Mouse (Mus musculus): ENCODE results near the gene Csgalnact2.
A peak's percentile ranks its signal among the peaks of the same experiment; 100 is the strongest.

The Csgalnact2 gene

DNA sequence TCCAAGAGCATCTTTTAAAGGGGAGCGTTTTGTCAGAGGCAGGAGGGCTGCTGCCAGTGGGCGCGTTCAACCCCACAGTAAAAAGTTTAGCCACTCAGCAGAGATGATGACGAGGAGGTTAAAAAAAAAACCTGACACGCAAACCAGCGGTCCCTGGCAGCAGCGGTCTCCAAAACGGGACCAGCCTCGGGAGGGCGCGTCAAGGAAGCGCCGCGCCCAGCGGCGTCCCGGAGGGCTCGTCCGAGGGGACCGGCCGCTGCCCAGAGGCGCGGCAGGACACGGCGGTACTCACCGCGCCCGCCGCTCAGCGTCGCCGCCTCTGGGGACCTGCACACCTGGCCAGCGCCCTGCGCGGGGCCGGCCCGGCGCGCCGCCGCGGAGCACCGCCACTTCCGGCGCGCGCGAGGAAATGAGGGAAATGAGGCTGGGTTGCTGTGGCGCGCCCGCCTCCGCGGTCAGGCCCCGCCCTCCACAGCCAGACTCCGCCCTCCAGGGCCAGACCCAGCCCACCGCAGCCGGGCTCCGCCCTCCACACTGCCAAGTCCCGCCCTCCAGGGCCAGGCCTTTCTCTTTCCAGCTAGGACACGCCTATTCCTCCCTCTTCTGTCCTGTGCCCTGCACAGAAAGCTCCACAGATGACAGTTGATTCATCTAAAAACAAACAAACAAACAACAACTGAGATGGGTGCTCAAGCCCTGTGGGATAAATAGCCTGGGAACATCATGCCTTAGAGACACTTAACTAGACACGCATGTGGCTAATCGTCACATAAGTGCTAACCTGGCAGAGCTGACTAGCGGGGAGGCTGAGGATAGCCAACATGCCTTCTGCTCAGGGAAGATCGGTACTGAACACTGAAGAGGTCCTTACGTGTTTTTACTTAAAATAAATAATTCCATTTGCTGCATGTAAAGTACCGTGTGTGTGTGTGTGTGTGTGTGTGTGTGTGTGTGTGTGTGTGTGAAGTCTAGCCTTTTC, at the start of gene Csgalnact2:
Csgalnact2 (minus strand) TSS at position 410 of the 979 bp plus-strand sequence.
- peak; percentile 92 to 94 for DNase-seq (ENCODE audit: low spot score in 2 of 2)

DNA sequence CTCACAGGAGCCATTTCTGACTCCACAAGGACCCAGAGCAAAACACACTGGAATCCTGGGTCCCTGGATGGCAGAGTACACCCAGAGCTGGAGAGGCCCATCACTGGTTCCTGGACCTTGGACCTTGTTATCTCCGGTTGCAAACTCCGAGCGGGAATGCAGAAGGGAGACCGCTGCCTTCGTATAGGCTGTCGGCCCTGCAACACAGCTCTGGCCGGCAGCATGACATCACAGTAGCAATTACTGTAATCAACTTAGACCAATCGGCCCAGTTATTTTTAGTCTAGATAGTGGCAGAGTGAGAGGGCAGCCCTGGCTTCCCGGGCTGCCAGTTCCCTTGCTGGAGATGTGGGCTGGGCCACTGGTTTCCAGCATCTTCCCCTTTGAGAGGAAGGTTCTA, 49.7 kb upstream of the Csgalnact2 start:
- no peak for DNase-seq (ENCODE audit: low spot score in 2 of 2)

DNA sequence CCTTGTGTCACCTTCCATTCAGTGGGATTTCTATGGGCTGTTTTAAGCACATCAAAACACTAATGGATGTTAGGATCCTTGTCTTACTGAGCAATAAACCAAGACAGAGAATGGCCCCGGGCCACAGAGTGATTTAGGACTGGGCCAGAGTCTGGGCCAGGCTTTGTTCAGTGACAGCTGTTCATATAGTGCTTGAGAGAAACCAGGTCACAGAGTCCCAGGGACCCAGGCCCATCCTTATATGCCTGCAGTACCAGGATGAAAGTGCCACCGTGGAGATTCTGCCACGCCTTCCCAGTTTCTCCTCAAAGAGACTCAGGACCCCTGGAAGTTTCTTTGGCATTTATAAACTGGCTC, 48.3 kb upstream of the Csgalnact2 start:
- no peak for DNase-seq (ENCODE audit: low spot score in 2 of 2)

DNA sequence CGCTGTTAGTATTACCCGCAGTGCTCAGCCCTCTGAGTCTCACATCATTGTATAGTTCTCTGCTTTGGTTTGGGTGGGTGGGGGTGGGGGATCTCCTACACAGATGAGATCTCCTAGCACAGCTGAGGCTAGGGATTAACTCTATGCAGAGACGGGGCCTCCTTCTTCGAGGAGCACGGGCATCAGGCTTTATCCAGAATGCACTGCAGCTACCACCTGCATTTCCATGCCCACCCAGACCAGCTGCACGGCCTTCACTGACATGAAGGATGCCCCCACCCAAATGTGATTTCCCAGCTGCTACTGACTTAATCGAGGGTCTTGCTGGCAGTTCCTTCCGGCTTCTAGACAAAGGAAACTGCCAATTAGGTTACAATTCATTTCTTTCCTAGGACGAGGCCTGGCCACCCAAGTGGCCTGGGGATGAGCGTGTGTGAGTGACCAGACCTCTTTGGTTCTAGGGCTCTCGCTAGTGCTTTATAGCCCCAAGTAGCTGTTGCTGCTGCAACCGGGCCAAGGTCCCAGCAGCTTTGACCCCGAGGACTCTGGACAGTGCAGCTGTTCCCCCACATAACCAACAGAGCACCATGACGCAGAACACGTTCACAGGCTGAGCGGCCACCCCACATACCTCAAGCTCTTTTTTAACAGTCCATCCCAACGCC, 47.8 kb upstream of the Csgalnact2 start:
- DNase-seq (ENCODE audit: low spot score in 2 of 2) = no peak

DNA sequence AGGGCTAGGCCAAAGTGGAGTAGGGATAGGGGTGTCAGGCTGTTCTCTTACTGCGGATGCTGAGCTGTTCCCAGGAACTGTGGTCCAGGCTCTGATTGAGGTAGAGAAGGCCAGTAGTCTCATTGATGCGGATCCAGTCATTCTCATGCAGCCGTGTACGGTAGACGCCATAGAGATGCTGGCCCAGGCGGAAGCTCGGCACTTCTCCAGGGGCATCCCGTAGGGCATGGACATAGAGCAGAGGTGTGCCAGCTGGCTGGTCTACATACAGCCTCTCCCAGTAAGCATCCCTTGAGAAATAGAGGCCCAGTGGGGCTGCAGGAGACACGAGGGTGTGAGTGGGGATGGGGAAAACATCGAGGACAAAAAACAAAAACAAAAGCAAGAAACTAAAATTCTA, 45.2 kb upstream of the Csgalnact2 start:
- DNase-seq (ENCODE audit: low spot score in 2 of 2) = no peak

DNA sequence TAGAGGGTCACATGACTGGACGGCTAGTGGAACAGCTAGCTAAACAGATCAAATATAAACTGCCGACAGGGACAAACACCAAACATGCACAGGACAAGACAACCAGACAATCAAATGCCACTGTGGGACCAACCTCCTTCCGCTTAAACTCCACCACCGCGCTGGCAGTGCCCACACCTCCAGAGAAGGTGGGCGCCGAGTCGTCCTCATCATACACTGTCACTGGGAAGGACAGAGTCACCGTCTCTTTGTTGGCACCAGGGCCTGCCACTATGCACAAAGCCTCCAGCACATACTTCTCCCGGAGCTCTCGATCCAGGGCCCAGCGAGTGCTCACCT, 41.1 kb upstream of the Csgalnact2 start:
- no peak for DNase-seq (ENCODE audit: low spot score in 2 of 2)

DNA sequence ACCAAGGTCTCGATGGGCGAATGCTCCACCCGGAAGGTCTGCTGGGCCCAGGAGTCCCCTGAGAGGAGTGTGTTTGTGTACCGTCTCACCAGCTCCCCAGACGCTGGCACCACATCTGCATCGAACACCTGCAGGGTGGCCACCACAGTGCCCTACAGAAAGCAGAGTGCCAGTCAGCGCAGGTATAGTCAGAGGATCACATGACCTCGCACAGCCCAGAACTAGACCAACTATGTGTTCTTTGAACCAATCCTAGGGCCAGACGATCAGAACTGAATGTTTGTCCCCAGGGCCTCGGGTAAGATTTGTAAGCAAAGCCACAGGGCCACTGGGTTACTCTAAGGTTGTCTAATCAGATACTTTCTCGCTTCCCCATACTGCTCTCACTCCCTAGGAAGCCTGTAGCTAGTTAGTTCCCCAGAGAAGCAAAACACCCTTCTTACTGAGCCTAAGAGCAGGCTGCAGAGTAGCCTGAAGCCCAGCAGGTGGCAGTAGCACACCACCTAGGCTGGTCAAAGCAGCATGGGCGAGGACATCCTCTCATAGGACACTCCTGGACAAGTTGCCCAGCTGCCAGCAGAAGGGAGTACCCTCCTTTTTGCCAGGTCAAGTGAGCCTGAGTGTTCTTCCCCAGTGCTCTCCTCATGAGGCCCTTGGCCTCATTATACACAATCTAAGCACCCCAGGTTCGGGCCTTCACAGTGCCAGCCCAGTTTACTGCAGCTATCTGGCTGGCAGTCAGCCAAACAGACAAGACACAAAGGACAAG, 40.6 kb upstream of the Csgalnact2 start:
- peak; percentile 39 to 59 for DNase-seq (ENCODE audit: low spot score in 2 of 2)

DNA sequence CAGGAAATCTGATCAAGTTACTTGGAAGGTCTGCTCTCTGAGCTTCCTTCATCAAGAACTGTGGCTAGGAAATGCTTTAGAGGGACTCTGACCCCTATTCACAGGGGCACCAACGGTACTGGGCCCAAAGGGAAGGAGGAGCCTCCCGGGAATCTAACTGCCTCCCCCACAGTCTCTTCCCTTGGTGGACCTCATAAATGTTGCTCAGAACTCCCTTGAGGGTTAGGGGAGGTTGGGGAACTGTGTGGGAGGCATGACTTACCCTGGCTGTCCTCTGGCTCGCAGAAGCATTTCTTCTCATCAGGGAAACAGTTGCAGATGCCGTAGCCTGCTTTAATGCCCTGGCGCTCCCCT, 35.0 kb upstream of the Csgalnact2 start:
- no peak for DNase-seq (ENCODE audit: low spot score in 2 of 2)

DNA sequence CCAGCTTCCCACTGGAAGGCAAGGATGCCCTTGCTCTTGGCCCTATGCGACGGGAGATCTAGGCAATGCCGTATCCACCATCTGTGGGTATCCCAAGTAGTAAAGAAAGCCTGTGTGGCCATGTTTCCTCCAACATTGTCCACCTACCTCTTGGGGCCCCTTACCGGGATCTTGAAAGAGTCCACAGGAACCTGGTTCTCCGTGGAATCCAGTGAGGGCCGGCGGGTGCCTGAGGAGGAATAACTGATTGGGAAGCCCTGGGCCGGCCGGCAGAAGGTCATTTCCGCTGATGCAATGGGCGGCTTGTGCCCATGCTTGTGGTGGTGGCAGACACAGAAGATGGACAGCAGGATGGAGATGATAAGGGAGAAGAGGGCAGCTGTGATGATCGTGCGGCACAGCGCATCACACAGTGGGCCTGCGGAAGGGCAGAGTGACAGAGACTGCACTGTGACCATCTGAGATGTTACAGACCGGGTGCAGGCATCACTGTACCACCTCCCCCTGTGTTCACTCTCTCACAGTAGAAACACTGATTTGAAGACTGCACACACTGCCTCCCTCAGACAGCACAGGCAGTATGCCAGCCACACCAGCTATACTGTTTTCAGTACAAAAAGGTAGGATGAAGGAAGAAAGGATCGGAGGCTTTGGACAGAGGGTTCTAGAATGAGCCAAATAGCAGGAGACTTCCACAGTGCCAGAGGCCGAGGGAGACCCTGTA, 34.5 kb upstream of the Csgalnact2 start:
- DNase-seq (ENCODE audit: low spot score in 2 of 2) = no peak

DNA sequence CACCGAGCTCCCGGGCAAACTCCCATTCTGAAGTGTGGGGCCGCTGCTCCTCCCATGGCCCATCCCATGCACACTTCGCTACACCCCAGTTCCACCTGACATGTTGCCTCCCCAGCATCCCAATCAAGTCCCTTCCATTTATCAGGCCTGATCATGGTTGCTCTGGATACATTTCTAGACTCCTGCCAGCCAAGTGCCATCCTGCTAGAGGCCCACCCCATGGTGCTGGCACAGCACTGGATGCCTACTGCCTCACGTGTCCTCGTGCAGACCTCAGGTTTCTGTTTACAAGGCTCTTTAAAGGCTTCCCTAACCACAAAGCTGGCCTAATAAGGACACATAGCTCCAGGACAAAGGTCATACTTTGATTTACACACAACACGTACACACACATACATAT, 32.4 kb upstream of the Csgalnact2 start:
- no peak for DNase-seq (ENCODE audit: low spot score in 2 of 2)

DNA sequence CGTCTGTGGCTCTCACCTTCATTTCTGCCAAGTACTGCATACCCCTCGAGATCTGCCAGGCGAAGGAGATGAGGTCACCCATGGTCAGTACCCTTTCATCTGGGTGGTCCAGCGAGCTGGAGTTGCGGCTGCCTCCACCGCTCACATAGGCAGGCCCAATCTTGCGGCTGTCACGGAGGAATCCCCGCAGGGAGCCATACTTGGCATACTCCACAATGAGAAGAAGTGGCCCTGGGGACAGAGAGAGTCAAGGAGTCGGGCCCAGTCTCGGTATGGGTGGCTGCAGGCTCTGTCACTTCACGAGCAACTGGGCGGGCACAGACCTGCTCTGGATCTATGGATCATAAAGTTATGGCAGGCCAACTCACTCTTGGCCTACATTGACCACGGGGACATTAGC, 29.2 kb upstream of the Csgalnact2 start:
- no peak for DNase-seq (ENCODE audit: low spot score in 2 of 2)

DNA sequence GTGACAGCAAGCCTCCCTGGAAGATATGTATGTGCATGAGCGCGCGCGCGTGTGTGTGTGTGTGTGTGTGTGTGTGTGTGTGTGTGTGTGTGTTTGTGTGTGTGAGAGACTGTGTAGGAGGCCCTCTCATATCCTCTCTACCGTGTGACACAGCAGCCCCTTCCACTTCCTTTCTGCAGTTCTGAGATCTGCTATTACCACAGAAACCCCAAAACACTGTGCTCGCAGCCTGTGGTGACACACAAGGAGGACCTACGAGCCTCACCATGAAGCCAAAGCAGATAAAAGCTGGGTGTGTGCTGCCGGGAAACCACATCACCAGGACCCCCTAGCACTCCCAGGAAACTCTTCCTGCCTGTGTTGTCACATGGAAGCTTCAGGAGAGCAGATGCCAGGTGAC, 28.1 kb upstream of the Csgalnact2 start:
- DNase-seq (ENCODE audit: low spot score in 2 of 2) = peak; percentile 70 to 77

DNA sequence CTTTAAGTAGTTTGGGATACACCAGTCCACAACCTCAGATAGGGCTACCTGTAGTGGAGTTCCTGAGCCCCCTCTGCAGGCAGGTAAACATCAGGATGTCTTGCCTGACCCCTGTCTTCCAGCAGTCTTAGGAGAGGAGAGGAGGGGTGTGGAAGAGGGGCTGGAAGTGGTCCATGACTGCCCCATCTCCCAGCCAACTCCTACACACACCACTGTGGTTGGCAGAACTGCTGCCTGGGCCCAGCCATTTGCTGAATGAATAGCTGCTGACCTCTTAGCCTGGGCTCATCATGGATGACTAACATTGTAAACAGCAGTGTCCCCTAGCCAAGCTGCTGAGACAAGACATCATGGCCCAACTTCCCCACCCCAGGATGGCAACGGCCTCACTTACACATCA, 26.6 kb upstream of the Csgalnact2 start:
- DNase-seq (ENCODE audit: low spot score in 2 of 2) = no peak

DNA sequence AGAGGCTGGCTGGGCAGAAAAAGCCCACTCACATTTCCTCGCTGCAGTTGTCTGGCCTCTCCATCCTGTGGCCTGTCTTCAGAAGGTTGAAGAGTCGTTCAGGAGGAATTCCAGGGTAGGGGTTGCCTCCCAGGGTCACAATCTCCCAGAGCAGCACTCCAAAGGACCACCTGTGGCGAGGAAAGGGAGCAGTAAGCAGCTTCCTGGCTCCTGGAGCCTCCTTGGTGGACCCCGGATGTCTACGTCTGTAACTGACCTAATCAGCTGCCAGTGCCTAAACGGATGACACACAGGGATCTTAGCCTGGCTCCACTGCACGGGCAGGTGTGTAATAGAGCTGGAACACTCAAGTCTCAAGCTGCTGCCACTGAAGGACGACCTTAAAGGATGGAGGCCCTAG, 25.8 kb upstream of the Csgalnact2 start:
- DNase-seq (ENCODE audit: low spot score in 2 of 2) = no peak

DNA sequence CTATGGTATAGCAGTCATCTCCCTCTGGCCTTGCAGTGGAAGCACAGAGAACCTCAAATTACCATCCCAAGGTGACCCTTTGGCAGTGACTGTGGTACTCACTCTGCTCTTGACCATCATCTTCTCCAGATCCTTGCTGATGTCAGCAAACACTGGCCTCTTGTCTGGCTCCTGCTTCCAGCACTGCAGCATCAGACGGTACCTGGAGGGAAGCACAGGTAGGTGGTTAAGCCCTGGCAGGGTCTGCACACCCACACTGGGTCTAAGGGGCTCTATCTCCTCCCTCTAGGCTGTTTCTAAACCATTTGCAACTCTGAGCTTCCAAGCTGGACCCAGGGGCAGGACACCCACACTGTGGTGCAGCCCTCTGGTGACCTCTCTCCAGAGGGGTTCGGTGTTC, 24.1 kb upstream of the Csgalnact2 start:
- no peak for DNase-seq (ENCODE audit: low spot score in 2 of 2)

DNA sequence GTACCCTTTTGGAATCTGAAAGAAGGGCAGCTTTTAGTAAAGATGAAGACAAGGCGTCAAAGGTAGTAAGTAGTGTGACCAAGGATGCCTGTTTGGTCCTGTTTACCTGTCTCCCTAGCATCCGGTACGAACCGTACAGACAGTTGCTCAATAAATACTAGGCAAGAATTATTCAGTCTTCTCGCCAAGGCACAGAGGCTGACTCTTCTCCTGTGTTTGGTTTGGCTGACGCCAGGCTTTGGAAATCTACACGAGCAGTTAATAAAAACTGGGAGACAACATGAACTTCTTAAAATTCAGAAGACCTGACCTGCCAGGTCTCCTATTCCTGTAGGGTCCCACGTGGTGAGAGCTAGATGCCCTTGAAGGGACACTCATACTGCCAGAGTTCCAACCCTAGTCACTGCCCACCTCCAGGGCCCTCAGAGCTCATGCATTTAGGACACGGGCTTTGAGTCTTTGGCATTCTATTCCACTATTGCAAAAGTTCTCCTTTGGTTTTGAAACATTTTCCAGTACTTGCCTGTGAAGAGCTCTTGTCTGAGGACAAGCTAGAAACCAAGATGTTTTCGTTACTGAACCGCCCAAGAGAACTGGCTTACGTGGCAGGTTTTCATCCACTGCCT, 23.6 kb upstream of the Csgalnact2 start:
- no peak for DNase-seq (ENCODE audit: low spot score in 2 of 2)

DNA sequence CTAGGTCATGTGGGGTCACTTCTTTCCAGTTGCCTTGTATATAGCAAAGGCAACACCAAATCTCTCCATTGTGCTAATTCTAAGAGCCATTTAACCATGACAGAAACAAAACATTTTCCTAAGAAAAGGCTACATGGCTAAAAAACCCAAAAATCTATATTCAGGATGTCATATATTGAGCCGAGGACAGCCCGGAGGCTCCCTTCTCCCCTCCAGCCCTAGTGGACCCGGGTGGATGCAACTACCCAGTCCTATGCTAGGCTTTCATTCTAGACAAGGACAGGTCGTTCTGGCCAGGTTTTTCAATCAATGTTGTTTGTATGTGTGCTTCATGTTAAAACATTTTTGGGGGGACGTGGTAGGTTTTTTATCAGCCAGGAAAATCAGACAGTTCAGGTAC, 14.2 kb upstream of the Csgalnact2 start:
- DNase-seq (ENCODE audit: low spot score in 2 of 2) = no peak

DNA sequence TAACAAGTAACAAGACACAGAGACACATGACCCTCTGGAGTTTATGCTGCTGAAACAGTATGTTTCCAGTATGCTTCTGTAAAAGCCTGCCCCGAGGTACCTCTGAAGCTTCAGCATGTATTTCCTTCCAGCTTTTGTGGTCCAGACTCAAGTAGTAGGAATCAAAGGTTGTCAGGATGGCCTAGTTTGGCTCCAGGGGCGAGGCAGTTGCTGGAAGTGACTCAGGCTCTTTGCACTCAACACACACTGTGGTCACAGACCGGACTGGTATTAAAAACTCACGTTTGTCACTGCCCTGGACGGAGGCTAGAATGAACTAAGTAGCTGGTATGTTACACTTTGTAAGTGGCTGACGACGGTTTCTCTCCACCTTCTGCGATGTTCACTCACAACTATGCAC, 12.0 kb upstream of the Csgalnact2 start:
- no peak for DNase-seq (ENCODE audit: low spot score in 2 of 2)

DNA sequence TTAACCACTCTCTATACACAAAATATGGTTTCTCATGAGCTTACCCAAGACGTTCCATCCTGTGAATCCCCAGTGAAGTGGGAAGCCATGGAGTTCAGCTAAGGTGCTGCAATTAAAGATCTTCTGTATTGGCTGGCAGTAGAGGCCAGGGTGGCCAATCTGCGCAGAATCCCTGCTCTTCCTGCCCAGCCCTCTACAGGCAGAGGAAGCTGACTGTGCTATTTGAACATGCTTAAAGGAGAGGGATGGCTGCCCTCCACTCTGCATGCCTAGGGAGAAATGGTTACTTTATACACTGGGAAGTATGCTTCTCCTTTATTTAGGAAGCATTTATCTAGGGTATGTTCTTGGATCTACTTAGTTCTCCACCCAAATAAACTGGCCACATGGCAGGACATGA, 11.6 kb upstream of the Csgalnact2 start:
- DNase-seq (ENCODE audit: low spot score in 2 of 2) = no peak

DNA sequence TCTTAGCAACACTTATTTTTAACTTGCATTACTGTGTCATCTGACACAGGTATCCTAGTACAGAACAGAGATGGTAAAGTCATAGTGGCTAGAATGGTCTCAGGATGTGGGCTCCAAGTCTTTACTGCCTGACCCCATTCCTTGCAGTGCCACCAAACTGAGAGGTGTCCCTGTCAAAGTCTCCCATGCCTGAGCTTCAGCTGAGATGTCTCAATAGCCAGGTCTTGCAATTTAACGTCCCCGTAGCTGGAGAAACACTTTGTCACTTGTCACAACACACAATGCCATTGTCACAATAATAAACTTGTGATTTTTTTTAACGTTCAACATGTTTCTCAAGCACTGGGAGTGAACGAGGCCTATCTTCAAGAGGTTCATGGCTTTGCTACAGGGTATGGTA, 11.2 kb upstream of the Csgalnact2 start:
- no peak for DNase-seq (ENCODE audit: low spot score in 2 of 2)

DNA sequence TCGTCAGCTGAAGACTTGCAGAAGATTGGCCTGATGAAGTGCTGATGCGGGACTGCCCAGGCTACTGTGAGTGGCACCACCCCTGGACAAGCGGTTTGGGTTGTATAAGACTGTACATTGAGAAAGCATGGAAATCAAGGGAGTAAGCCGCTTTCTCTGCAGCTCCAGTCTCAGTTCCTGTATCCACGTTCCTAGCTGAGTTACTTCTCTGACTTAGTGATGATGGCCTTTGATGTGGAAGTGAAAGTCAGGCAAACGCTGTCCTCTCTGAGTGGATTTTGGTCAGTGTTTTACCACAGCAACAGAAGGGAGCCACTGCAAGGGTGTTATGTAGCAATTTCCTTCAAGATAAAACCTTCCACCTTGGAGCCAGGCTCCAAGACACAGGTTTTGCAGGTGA, 2.0 kb upstream of the Csgalnact2 start:
- DNase-seq (ENCODE audit: low spot score in 2 of 2) = no peak

DNA sequence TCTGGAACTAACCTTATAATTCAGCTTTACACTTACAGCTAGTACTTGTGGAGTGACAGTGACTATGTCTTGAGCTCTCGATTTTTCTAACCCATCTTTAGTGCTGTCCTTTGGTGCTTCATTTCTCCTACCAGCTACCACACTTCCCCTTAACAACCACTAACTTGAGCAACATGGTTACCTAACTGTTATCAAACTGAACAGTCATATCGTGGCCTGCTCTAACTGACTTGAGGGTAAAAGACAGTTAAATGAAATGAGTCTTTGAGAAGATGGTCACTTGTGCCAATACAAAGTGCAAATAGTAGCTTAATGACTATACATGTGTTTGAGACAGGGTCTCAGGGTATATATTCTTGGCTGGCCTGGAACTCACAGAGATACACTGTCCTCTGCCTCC, 1.8 kb downstream of the Csgalnact2 start:
- no peak for DNase-seq (ENCODE audit: low spot score in 2 of 2)

Data from natural killer cell, adult 2 months (primary cell).